Mouse (Mus musculus): Measurements from ENCODE around the gene Cyb561d1. TPM values are rescaled to one million over a fixed set of nuclear protein-coding genes. Genes with fewer than 3 reads are reported as not detected.
A peak's percentile ranks its signal among the peaks of the same experiment; 100 is the strongest.

The Cyb561d1 gene
- polyA plus RNA-seq, 1 experiment from 2014 or later: 3.0 TPM

- Histone ChIP-seq H3K9ac (ENCODE audit: low read length) (no peak overlapping the region), H3K4me3 (ENCODE audit: low read depth, low read length) (no peak overlapping the region), H3K4me1 (ENCODE audit: control insufficient read depth, insufficient read depth, low read length) (peaks cover 17% of the 10 kb centered on the region), H3K4me2 (no peak overlapping the region), H3K9me3 (ENCODE audit: control insufficient read depth, low read length) (no peaks in the 10 kb centered on the region), H3K27me3 (ENCODE audit: control insufficient read depth, insufficient read depth, low read length) (no peaks in the 10 kb centered on the region; the same call in 1 of the 2 replicates), H3K36me3 (ENCODE audit: control insufficient read depth, insufficient read depth, low read length) (no peaks in the 10 kb centered on the region), H3K27ac (ENCODE audit: low read depth, low read length) (no peak overlapping the region)
- DNase-seq (ENCODE audit: low spot score, missing footprints) (no peak), ATAC-seq (ENCODE audit: low FRiP score) (no peak)
- WGBS: 71% methylated on average over 5 of the region's 5 CpGs
These were observed 36.9 kb downstream of the Cyb561d1 start for GRCm38 (mm10) chr3:108164091-108164490.

- H3K27me3 ChIP-seq (ENCODE audit: control insufficient read depth, insufficient read depth, low read length): no peaks in the 10 kb centered on the region
- no peak overlapping the region for H3K4me3 ChIP-seq (ENCODE audit: low read depth, low read length)
- DNase-seq (ENCODE audit: low spot score, missing footprints) (no peak), ATAC-seq (ENCODE audit: low FRiP score) (peak; percentile 68)
- H3K4me1 ChIP-seq (ENCODE audit: control insufficient read depth, insufficient read depth, low read length): peaks cover 9% of the 10 kb centered on the region
- H3K36me3 ChIP-seq (ENCODE audit: control insufficient read depth, insufficient read depth, low read length): no peaks in the 10 kb centered on the region
- H3K27ac ChIP-seq (ENCODE audit: low read depth, low read length): peak overlapping the region; percentile 54; the same call in 1 of the 2 replicates
- H3K9ac ChIP-seq (ENCODE audit: low read length): peak overlapping the region; percentile 31
- H3K4me2 ChIP-seq: no peak overlapping the region
- WGBS: 52% methylated on average over 9 of the region's 9 CpGs
- no peaks in the 10 kb centered on the region for H3K9me3 ChIP-seq (ENCODE audit: control insufficient read depth, low read length)
These were observed 42.5 kb downstream of the Cyb561d1 start for GRCm38 (mm10) chr3:108158383-108159037.

- Histone ChIP-seq H3K36me3 (ENCODE audit: control insufficient read depth, insufficient read depth, low read length) (no peaks in the 10 kb centered on the region), H3K9ac (ENCODE audit: low read length) (no peak within 1 kb of the TSS), H3K9me3 (ENCODE audit: control insufficient read depth, low read length) (no peaks in the 10 kb centered on the region), H3K27ac (ENCODE audit: low read depth, low read length) (no peak within 1 kb of the TSS), H3K4me2 (no peak within 1 kb of the TSS), H3K4me1 (ENCODE audit: control insufficient read depth, insufficient read depth, low read length) (peaks cover 9% of the 10 kb centered on the region), H3K4me3 (ENCODE audit: low read depth, low read length) (no peak within 1 kb of the TSS), H3K27me3 (ENCODE audit: control insufficient read depth, insufficient read depth, low read length) (no peaks in the 10 kb centered on the region)
- ATAC-seq (ENCODE audit: low FRiP score) (no peak), DNase-seq (ENCODE audit: low spot score, missing footprints) (no peak)
- WGBS: 43% methylated on average over 4 of the region's 4 CpGs
These were observed 46.4 kb downstream of the Cyb561d1 start, which contains the start of gene Gpr61 for GRCm38 (mm10) chr3:108154656-108155055. Gene Gpr61 (minus strand): TSS chr3:108154882.

GRCm38 (mm10) chr3:108152290-108152689, 48.7 kb downstream of the Cyb561d1 start:
- ATAC-seq (ENCODE audit: low FRiP score) (no peak), DNase-seq (ENCODE audit: low spot score, missing footprints) (no peak)
- no peaks in the 10 kb centered on the region for H3K36me3 ChIP-seq (ENCODE audit: control insufficient read depth, insufficient read depth, low read length)
- no peaks in the 10 kb centered on the region for H3K27me3 ChIP-seq (ENCODE audit: control insufficient read depth, insufficient read depth, low read length)
- H3K27ac ChIP-seq (ENCODE audit: low read depth, low read length): no peak overlapping the region
- no peaks in the 10 kb centered on the region for H3K4me1 ChIP-seq (ENCODE audit: control insufficient read depth, insufficient read depth, low read length)
- no peak overlapping the region for H3K4me2 ChIP-seq
- 86% methylated on average over 3 of the region's 3 CpGs for WGBS
- no peak overlapping the region for H3K9ac ChIP-seq (ENCODE audit: low read length)
- no peak overlapping the region for H3K4me3 ChIP-seq (ENCODE audit: low read depth, low read length)
- H3K9me3 ChIP-seq (ENCODE audit: control insufficient read depth, low read length): no peaks in the 10 kb centered on the region

GRCm38 (mm10) chr3:108147386-108148235, 53.4 kb downstream of the Cyb561d1 start:
- H3K4me2 ChIP-seq: no peak overlapping the region; the same call in 1 of the 2 replicates
- no peaks in the 10 kb centered on the region for H3K9me3 ChIP-seq (ENCODE audit: control insufficient read depth, low read length)
- ATAC-seq (ENCODE audit: low FRiP score) (peak; percentile 33; the same call in 1 of the 2 replicates), DNase-seq (ENCODE audit: low spot score, missing footprints) (peak; percentile 98)
- H3K9ac ChIP-seq (ENCODE audit: low read length): no peak overlapping the region
- no peaks in the 10 kb centered on the region for H3K27me3 ChIP-seq (ENCODE audit: control insufficient read depth, insufficient read depth, low read length)
- no peak overlapping the region for H3K4me3 ChIP-seq (ENCODE audit: low read depth, low read length)
- H3K4me1 ChIP-seq (ENCODE audit: control insufficient read depth, insufficient read depth, low read length): peaks cover 12% of the 10 kb centered on the region
- H3K27ac ChIP-seq (ENCODE audit: low read depth, low read length): no peak overlapping the region
- H3K36me3 ChIP-seq (ENCODE audit: control insufficient read depth, insufficient read depth, low read length): no peaks in the 10 kb centered on the region
- WGBS: 68% methylated on average over 11 of the region's 11 CpGs

- no peaks in the 10 kb centered on the region for H3K9me3 ChIP-seq (ENCODE audit: control insufficient read depth, low read length)
- DNase-seq (ENCODE audit: low spot score, missing footprints): no peak
- 59% methylated on average over 5 of the region's 5 CpGs for WGBS
- no peaks in the 10 kb centered on the region for H3K36me3 ChIP-seq (ENCODE audit: control insufficient read depth, insufficient read depth, low read length)
- ATAC-seq (ENCODE audit: low FRiP score): no peak
- no peaks in the 10 kb centered on the region for H3K27me3 ChIP-seq (ENCODE audit: control insufficient read depth, insufficient read depth, low read length)
- peak overlapping the region; percentile 86 for H3K4me3 ChIP-seq (ENCODE audit: low read depth, low read length)
- peak overlapping the region; percentile 88 for H3K9ac ChIP-seq (ENCODE audit: low read length)
- peaks cover 12% of the 10 kb centered on the region for H3K4me1 ChIP-seq (ENCODE audit: control insufficient read depth, insufficient read depth, low read length)
- H3K27ac ChIP-seq (ENCODE audit: low read depth, low read length): no peak overlapping the region; the same call in 1 of the 2 replicates
- peak overlapping the region; percentile 72 for H3K4me2 ChIP-seq
These were observed 54.3 kb downstream of the Cyb561d1 start for GRCm38 (mm10) chr3:108146671-108147070.

Other genes starting within 250 kb of the Cyb561d1 start
- gene Gstm3, start 231.9 kb downstream of the Cyb561d1 start, polyA plus RNA-seq (2014; fragmentation: Nextera tagmentation; extraction: Ambion mirVana): not detected in 2 replicates
- gene Gstm2, start 214.8 kb downstream of the Cyb561d1 start, polyA plus RNA-seq (2014; fragmentation: Nextera tagmentation; extraction: Ambion mirVana): 14.1 and 15.7 TPM in 2 replicates
- gene Gstm1, start 183.2 kb downstream of the Cyb561d1 start, polyA plus RNA-seq (2014; fragmentation: Nextera tagmentation; extraction: Ambion mirVana): 30.5 and 33.8 TPM in 2 replicates
- gene Gstm4, start 156.3 kb downstream of the Cyb561d1 start, polyA plus RNA-seq (2014; fragmentation: Nextera tagmentation; extraction: Ambion mirVana): 15.2 and 15.8 TPM in 2 replicates
- 31.2 and 37.0 TPM in 2 replicates for gene Ampd2, start 114.6 kb downstream of the Cyb561d1 start, polyA plus RNA-seq (2014; fragmentation: Nextera tagmentation; extraction: Ambion mirVana)
- gene Gnat2, start 108.4 kb downstream of the Cyb561d1 start, polyA plus RNA-seq (2014; fragmentation: Nextera tagmentation; extraction: Ambion mirVana): 0.30 and 0.90 TPM in 2 replicates
- gene Gnai3, start 55.1 kb downstream of the Cyb561d1 start, polyA plus RNA-seq (2014; fragmentation: Nextera tagmentation; extraction: Ambion mirVana): 217 and 240 TPM in 2 replicates
- 0.19 and 0.40 TPM in 2 replicates for gene Gpr61, start 46.3 kb downstream of the Cyb561d1 start, polyA plus RNA-seq (2014; fragmentation: Nextera tagmentation; extraction: Ambion mirVana)
- gene Amigo1, start 14.9 kb downstream of the Cyb561d1 start, polyA plus RNA-seq (2014; fragmentation: Nextera tagmentation; extraction: Ambion mirVana): 4.2 and 4.3 TPM in 2 replicates
- gene Atxn7l2, start 9.7 kb upstream of the Cyb561d1 start, polyA plus RNA-seq (2014; fragmentation: Nextera tagmentation; extraction: Ambion mirVana): 16.9 and 18.3 TPM in 2 replicates
- 0.93 and 1.3 TPM in 2 replicates for gene Sypl2, start 25.4 kb upstream of the Cyb561d1 start, polyA plus RNA-seq (2014; fragmentation: Nextera tagmentation; extraction: Ambion mirVana)
- 274 and 295 TPM in 2 replicates for gene Psma5, start 55.7 kb upstream of the Cyb561d1 start, polyA plus RNA-seq (2014; fragmentation: Nextera tagmentation; extraction: Ambion mirVana)
- 27.0 and 27.1 TPM in 2 replicates for gene Sort1, start 82.9 kb upstream of the Cyb561d1 start, polyA plus RNA-seq (2014; fragmentation: Nextera tagmentation; extraction: Ambion mirVana)
- gene Mybphl, start 163.7 kb upstream of the Cyb561d1 start, polyA plus RNA-seq (2014; fragmentation: Nextera tagmentation; extraction: Ambion mirVana): 0.12 TPM in 1 of 2 replicates, not detected in the other
- gene Psrc1, start 182.6 kb upstream of the Cyb561d1 start, polyA plus RNA-seq (2014; fragmentation: Nextera tagmentation; extraction: Ambion mirVana): 59.3 and 68.1 TPM in 2 replicates
- 61.9 and 65.2 TPM in 2 replicates for gene Celsr2, start 214.3 kb upstream of the Cyb561d1 start, polyA plus RNA-seq (2014; fragmentation: Nextera tagmentation; extraction: Ambion mirVana)
- gene Sars, start 244.0 kb upstream of the Cyb561d1 start, polyA plus RNA-seq (2014; fragmentation: Nextera tagmentation; extraction: Ambion mirVana): 196 and 213 TPM in 2 replicates

Measured in midbrain, embryonic 11.5 days (tissue).